Mouse (Mus musculus) gastrocnemius, postnatal 36 days (tissue): ENCODE data around the gene Tmem132b. TPM values are rescaled to one million over a fixed set of nuclear protein-coding genes. Genes with fewer than 3 reads are reported as not detected.

ENCODE experiments used
- total RNA-seq, 2 experiments: library from RNA; stranded (reverse); gene quantifications; 2 replicates each; pipeline ENCODE4 v1.2.3; 2021

Tmem132b gene
- total RNA-seq, 2 experiments from 2014 or later: 0.05 to 0.07 TPM

Other genes starting within 250 kb of the Tmem132b start
- 10 to 100 TPM; 20.3 to 20.5 TPM for gene Scarb1, start 190.7 kb upstream of the Tmem132b start, total RNA-seq
- gene Gm10382, start 142.5 kb upstream of the Tmem132b start, total RNA-seq: under 1 TPM in 1 of 2 experiments, not detected in 1; 0.20 TPM
- 1,000 to 10,000 TPM; 1,061 to 1,578 TPM for gene Ubc, start 141.6 kb upstream of the Tmem132b start, total RNA-seq
- 1 to 10 TPM; 3.4 to 4.3 TPM for gene Dhx37, start 97.7 kb upstream of the Tmem132b start, total RNA-seq
- 1 to 10 TPM; 3.8 to 4.0 TPM for gene Bri3bp, start 90.2 kb upstream of the Tmem132b start, total RNA-seq
- 1 to 10 TPM; 2.5 to 3.8 TPM for gene Aacs, start 56.0 kb upstream of the Tmem132b start, total RNA-seq